Mouse (Mus musculus) embryonic fibroblast, embryonic 13.5 days (primary cell): ENCODE results near the gene Zfp553. TPM values are rescaled to one million over a fixed set of nuclear protein-coding genes. Genes with fewer than 3 reads are reported as not detected.
A peak's percentile ranks its signal among the peaks of the same experiment; 100 is the strongest.

Experiments
- H3K27ac ChIP-seq: 2 replicates; pipeline ENCODE4 v1.5.1; 2012; ENCODE audit warnings: low read length, control low read depth, inconsistent platforms; ENCODE audit not compliant: insufficient read depth
- H3K4me1 ChIP-seq: 2 replicates; pipeline ENCODE4 v1.6.1; 2011; ENCODE audit warnings: low read length; ENCODE audit not compliant: control insufficient read depth, insufficient read depth
- H3K4me3 ChIP-seq: 2 replicates; pipeline ENCODE4 v1.5.1; 2011; ENCODE audit warnings: mild to moderate bottlenecking, control low read depth, low read length; ENCODE audit not compliant: insufficient read depth
- CTCF ChIP-seq: IDR thresholded peaks from 2 replicates; pipeline ENCODE4 v1.5.1; 2011; ENCODE audit warnings: mild to moderate bottlenecking, control low read depth, low read length, moderate library complexity, borderline replicate concordance; ENCODE audit not compliant: insufficient read depth
- POLR2A ChIP-seq: IDR thresholded peaks from 2 replicates; pipeline ENCODE4 v1.6.1; 2011; ENCODE audit warnings: low read depth, mild to moderate bottlenecking, control low read depth, low read length, moderate library complexity
- polyA plus RNA-seq: library from polyadenylated mRNA; stranded (reverse); fragments of >200 nt; gene quantifications from 2 replicates; pipeline ENCODE4 v1.2.4, GENCODE M21; 2011; ENCODE audit warnings: low read depth; ENCODE audit not compliant: missing spikeins, insufficient read length

Gene Zfp553
- polyA plus RNA-seq, 1 experiment, result 12.4 TPM

- H3K4me3 ChIP-seq, result peak overlapping the region; percentile 86
- no peak for TF ChIP-seq CTCF
- TF ChIP-seq POLR2A, result no peak
- H3K27ac ChIP-seq, result no peak overlapping the region
- no peaks in the 10 kb centered on the region for H3K4me1 ChIP-seq
Measured at GRCm38 (mm10) chr7:127194011-127194632, 38.7 kb upstream of the Zfp553 start.

DNA sequence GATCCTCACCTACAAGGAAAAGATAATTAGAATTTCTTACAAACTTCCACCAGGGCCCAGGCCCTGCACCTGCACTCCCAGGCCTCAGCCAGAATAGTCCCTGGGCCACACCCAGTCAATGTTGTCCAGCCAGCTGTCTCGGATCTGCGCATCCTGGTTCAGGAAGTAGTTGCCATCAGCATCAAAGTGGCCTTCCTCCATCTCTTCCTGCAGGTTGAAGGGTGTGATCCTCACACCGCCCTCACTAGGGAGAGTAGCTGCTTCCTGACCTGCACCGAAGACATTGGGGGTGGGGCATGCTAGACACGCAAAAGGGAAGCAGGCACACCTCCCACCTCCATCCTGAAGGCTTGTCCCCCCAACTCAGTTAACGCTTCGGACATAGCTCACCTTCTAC, 38.2 kb upstream of the Zfp553 start:
- H3K4me1 ChIP-seq, result no peaks in the 10 kb centered on the region
- H3K4me3 ChIP-seq, result peak overlapping the region; percentile 86
- no peak for TF ChIP-seq POLR2A
- TF ChIP-seq CTCF, result no peak
- H3K27ac ChIP-seq, result peak overlapping the region; percentile 88; the same call in 1 of the 2 replicates

DNA sequence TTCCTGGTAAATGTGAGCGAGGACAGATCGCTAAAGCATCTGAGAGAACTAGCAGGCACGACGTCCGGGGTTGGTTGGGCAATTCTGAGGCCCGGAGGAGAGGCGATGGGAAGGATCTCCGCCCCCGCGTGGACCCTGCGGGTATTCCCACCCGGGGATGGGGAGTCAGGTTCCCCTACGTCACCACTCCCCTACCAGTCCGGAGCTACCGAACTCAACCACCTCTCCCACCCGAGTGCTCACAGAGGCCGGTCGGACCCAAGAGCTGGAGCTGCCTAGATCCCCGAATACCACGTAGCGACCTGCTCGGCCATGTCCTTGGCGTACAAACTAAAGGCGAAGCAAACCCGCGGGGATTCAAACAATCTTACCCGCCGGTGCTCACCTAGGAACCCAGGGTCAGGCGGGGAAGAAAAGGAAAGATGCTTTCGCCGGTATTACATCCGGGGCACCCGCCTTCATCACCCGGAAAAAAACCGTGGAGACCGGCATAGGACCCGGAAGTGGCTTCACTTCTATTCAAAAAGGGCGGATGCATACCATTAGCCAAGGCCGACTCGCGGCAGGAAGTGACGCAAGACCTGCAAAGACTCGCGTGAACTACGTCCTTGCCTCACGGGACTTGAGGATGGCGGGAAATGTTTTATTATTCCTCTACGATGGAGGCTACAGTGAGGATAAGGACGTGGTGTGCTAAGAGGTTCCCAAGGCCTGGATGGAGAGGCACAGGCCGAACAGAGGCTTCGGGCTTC, 37.1 kb upstream of the Zfp553 start, which contains the start of gene Cd2bp2:
Gene Cd2bp2, minus strand, starts transcription at position 507 of the 752 bp plus-strand sequence.
- Histone ChIP-seq H3K4me1 (no peaks in the 10 kb centered on the region), H3K27ac (peak within 1 kb of the TSS; percentile 88), H3K4me3 (peak within 1 kb of the TSS; percentile 86)
- TF ChIP-seq CTCF, result no peak
- peak; percentile 67 for TF ChIP-seq POLR2A

- no peaks in the 10 kb centered on the region for H3K4me1 ChIP-seq
- H3K4me3 ChIP-seq, result no peak overlapping the region
- H3K27ac ChIP-seq, result peak overlapping the region; percentile 53; the same call in 1 of the 2 replicates
- TF ChIP-seq CTCF, result no peak
- 0 out of 2 replicates have a peak, but pooled peaks have one; percentile 19 for TF ChIP-seq POLR2A
Measured at GRCm38 (mm10) chr7:127196484-127196883, 36.4 kb upstream of the Zfp553 start.

GRCm38 (mm10) chr7:127206606-127207005, 26.3 kb upstream of the Zfp553 start:
- TF ChIP-seq CTCF (no peak), POLR2A (peak; percentile 11; the same call in 1 of the 2 replicates)
- Histone ChIP-seq H3K27ac (no peak overlapping the region), H3K4me3 (peak overlapping the region; percentile 90), H3K4me1 (peaks cover 2% of the 10 kb centered on the region; the same call in 1 of the 2 replicates)

GRCm38 (mm10) chr7:127207374-127208294, 25.2 kb upstream of the Zfp553 start:
- Histone ChIP-seq H3K4me3 (peak overlapping the region; percentile 90), H3K27ac (peak overlapping the region; percentile 5; the same call in 1 of the 2 replicates), H3K4me1 (peaks cover 2% of the 10 kb centered on the region; the same call in 1 of the 2 replicates)
- TF ChIP-seq CTCF (no peak), POLR2A (no peak)

DNA sequence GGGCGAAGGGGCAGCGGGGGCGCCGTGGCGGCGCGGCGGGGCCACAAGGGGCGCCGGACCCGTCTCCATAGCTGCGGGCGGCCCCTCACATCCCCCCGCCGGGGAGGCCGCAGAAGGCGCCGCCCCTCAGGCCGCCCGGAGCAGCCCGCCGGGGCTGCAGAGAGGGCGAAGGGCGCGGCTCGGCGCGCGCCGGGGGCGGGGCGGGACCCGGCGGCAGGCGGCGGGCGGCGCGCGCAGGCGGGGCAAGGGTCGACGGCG, 24.6 kb upstream of the Zfp553 start, which contains the start of gene Tbc1d10b:
Gene Tbc1d10b, minus strand, starts transcription at position 174 of the 258 bp plus-strand sequence.
- Histone ChIP-seq H3K4me3 (peak within 1 kb of the TSS; percentile 90), H3K27ac (peak within 1 kb of the TSS; percentile 63), H3K4me1 (peaks cover 2% of the 10 kb centered on the region; the same call in 1 of the 2 replicates)
- TF ChIP-seq CTCF (no peak), POLR2A (no peak)

DNA sequence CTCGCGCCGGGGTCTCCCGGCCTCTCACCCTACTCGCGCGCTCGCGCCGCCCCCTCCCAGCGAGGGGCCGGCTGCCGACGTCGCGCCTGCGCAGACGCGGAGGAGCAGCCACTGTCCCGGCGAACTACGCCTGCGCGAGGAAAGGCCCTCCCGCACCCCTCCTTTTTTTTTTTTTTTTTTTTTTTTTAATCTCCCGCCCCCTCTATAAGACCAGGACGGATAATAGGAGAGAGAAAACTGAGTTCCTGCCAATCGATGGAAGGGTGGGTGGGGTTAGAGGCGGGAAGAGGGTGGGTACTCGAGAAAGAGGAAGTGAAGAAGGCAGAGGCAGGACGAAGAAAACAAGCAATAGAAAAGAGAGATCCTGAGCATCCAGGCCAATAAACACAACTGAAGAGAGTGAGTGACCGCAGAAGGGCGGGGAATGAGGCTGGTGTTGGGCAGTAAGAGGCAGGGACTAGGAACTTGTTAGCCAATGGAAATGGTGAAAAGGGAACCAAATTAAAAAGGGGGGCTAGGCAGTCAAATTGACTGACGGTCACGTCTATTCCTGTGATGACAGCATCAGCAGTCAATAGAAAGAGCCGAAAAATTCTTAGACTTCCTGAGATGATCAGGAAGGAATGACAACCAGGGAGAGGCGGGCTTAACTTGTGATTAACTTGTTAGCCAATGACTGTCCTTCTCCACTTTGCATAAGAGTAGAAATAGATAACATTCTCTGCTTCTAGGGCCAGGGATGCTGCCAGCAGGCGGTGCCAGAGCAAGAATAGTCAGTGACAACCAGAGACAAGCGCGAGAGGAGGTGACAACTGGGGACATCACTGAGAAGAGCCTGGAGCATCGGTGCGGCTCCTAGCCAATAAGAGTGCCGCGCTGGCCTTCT, 24.1 kb upstream of the Zfp553 start, which contains the start of gene Mylpf:
Gene Mylpf, plus strand, starts transcription at position 338 of the 886 bp plus-strand sequence.
- TF ChIP-seq POLR2A, result peak; percentile 89
- peak; percentile 54; the same call in 1 of the 2 replicates for TF ChIP-seq CTCF
- Histone ChIP-seq H3K4me1 (peaks cover 2% of the 10 kb centered on the region; the same call in 1 of the 2 replicates), H3K4me3 (peak within 1 kb of the TSS; percentile 90), H3K27ac (peak within 1 kb of the TSS; percentile 63)
